16 mouse cellular contexts compared by ENCODE assay signal in the genomic region with DNA sequence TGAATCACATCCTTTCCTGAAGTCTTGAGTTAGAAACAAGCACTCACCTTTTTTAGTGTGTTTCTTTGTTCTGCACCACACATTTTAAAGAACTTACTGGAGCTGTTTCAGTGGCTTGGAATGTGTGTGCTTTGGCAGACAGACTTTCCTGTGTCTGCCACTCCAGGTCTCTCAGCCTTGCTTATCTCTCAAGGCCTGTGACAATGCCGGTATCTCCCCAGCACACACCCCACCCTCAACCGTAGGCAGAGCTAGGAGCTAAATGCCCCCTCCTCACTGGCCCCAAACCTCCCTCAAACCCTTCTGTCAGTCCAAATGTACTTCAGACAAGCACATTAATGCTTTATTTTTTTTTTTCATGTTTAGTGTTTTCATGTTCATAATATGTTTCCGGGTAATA. TPM values are rescaled to one million over a fixed set of nuclear protein-coding genes. Genes with fewer than 3 reads are reported as not detected.
A peak's percentile ranks its signal among the peaks of the same experiment; 100 is the strongest.
DNase-seq lines count a peak whose midpoint lies in the region; ATAC-seq lines count a peak whose summit lies in the region.
"Had no signal": no experiment of that assay in that cellular context is flagged by ENCODE, and none has a peak within 500 bp of the region (broad histone marks: within the 10 kb centered on the region; RNA-seq: fewer than 3 reads in every experiment).

No protein-coding gene starts in this region.

- WGBS in heart, embryonic 11.5 days (ENCODE audit: insufficient replicate concordance), result 32% methylated on average over 3 of the region's 3 CpGs
- WGBS in liver, embryonic 16.5 days (ENCODE audit: insufficient replicate concordance), result 16% methylated on average over 3 of the region's 3 CpGs
- WGBS in forebrain, embryonic 16.5 days, result 84% methylated on average over 3 of the region's 3 CpGs

- peak overlapping the region; percentile 44 for H3K4me2 ChIP-seq in heart, embryonic 11.5 days
- peak overlapping the region; percentile 58 for H3K4me2 ChIP-seq in liver, embryonic 16.5 days (ENCODE audit: low read depth, low read length)
- no peak overlapping the region for H3K4me2 ChIP-seq in forebrain, embryonic 16.5 days (ENCODE audit: low read length)
- H3K4me2 ChIP-seq: forebrain, embryonic 15.5 days; limb, embryonic 13.5 days; midbrain, embryonic 15.5 days; neural tube, embryonic 15.5 days had no signal

- DNase-seq in 3T3-L1 (ENCODE audit: low read depth, low spot score), result peak; percentile 45
- peak; percentile 65 for DNase-seq in 416B (ENCODE audit: low read depth)
- DNase-seq in cerebellum, postnatal 36 days, result no peak
- no peak for DNase-seq in cerebellum, postnatal 14 days
- DNase-seq: cerebellum, adult 18-20 months; layer of hippocampus, adult 9-11 months; right cerebral cortex, postnatal 4 days had no signal

- H3K4me3 ChIP-seq in heart, embryonic 11.5 days (ENCODE audit: low read depth, low read length), result peak overlapping the region; percentile 24; the same call in 1 of the 2 replicates
- peak overlapping the region; percentile 39 for H3K4me3 ChIP-seq in liver, embryonic 16.5 days (ENCODE audit: low read depth, low read length)
- no peak overlapping the region for H3K4me3 ChIP-seq in forebrain, embryonic 16.5 days (replicated peaks; ENCODE audit: low read length)
- H3K4me3 ChIP-seq: forebrain, embryonic 15.5 days; limb, embryonic 13.5 days; midbrain, embryonic 15.5 days; neural tube, embryonic 15.5 days had no signal

- ATAC-seq in heart, embryonic 11.5 days (replicated peaks; ENCODE audit: insufficient number of reproducible peaks, low FRiP score, low TSS enrichment), result peak; percentile 64
- ATAC-seq in liver, embryonic 16.5 days (ENCODE audit: low read depth), result peak; percentile 52
- ATAC-seq in CD4-positive, CD25-positive, alpha-beta regulatory T cell, adult 4 months, result no peak
- no peak for ATAC-seq in forebrain, embryonic 16.5 days
- ATAC-seq: forebrain, embryonic 15.5 days; intestine, embryonic 16.5 days; midbrain, embryonic 15.5 days had no signal

- no peaks in the 10 kb centered on the region for H3K27me3 ChIP-seq in heart, embryonic 11.5 days (ENCODE audit: control insufficient read depth, insufficient read depth, low read length)
- no peaks in the 10 kb centered on the region for H3K27me3 ChIP-seq in liver, embryonic 16.5 days (ENCODE audit: control insufficient read depth, insufficient read depth, low read depth, low read length)
- H3K27me3 ChIP-seq in forebrain, embryonic 16.5 days (replicated peaks; ENCODE audit: control insufficient read depth, insufficient read depth, low read length), result no peaks in the 10 kb centered on the region
- H3K27me3 ChIP-seq: forebrain, embryonic 15.5 days; limb, embryonic 13.5 days; midbrain, embryonic 15.5 days; neural tube, embryonic 15.5 days had no signal

- H3K9me3 ChIP-seq in heart, embryonic 11.5 days (replicated peaks; ENCODE audit: control insufficient read depth, low read length), result no peaks in the 10 kb centered on the region
- H3K9me3 ChIP-seq in liver, embryonic 16.5 days (replicated peaks; ENCODE audit: control insufficient read depth, low read length), result no peaks in the 10 kb centered on the region
- H3K9me3 ChIP-seq in forebrain, embryonic 16.5 days (ENCODE audit: control insufficient read depth, low read length), result no peaks in the 10 kb centered on the region
- H3K9me3 ChIP-seq: forebrain, embryonic 15.5 days; limb, embryonic 13.5 days; midbrain, embryonic 15.5 days; neural tube, embryonic 15.5 days had no signal

- H3K9ac ChIP-seq in heart, embryonic 11.5 days (ENCODE audit: low read depth, low read length), result peak overlapping the region; percentile 50; the same call in 1 of the 2 replicates
- peak overlapping the region; percentile 57 for H3K9ac ChIP-seq in liver, embryonic 16.5 days (ENCODE audit: low read depth, low read length)
- no peak overlapping the region for H3K9ac ChIP-seq in forebrain, embryonic 16.5 days (replicated peaks; ENCODE audit: low read depth, low read length)
- H3K9ac ChIP-seq: forebrain, embryonic 15.5 days; limb, embryonic 13.5 days; midbrain, embryonic 15.5 days; neural tube, embryonic 15.5 days had no signal

- peaks cover 56% of the 10 kb centered on the region for H3K4me1 ChIP-seq in heart, embryonic 11.5 days (ENCODE audit: control insufficient read depth, insufficient read depth, low read length)
- peaks cover 77% of the 10 kb centered on the region for H3K4me1 ChIP-seq in liver, embryonic 16.5 days (ENCODE audit: control insufficient read depth, low read depth, low read length)
- peaks cover 12% of the 10 kb centered on the region; the same call in 1 of the 2 replicates for H3K4me1 ChIP-seq in forebrain, embryonic 16.5 days (replicated peaks; ENCODE audit: control insufficient read depth, insufficient read depth, low read length)

- H3K36me3 ChIP-seq in heart, embryonic 11.5 days (ENCODE audit: control insufficient read depth, insufficient read depth, low read length), result peaks cover 4% of the 10 kb centered on the region; the same call in 1 of the 2 replicates
- H3K36me3 ChIP-seq in liver, embryonic 16.5 days (ENCODE audit: control insufficient read depth, insufficient read depth), result no peaks in the 10 kb centered on the region; the same call in 1 of the 2 replicates
- H3K36me3 ChIP-seq in forebrain, embryonic 16.5 days (ENCODE audit: control insufficient read depth, insufficient read depth), result no peaks in the 10 kb centered on the region
- H3K36me3 ChIP-seq: forebrain, embryonic 15.5 days; midbrain, embryonic 15.5 days had no signal

- H3K27ac ChIP-seq in heart, embryonic 11.5 days (ENCODE audit: low read depth, low read length), result peak overlapping the region; percentile 85
- H3K27ac ChIP-seq in liver, embryonic 16.5 days (ENCODE audit: low read length), result peak overlapping the region; percentile 87
- H3K27ac ChIP-seq in forebrain, embryonic 16.5 days (ENCODE audit: low read length), result no peak overlapping the region
- H3K27ac ChIP-seq: forebrain, embryonic 15.5 days; limb, embryonic 13.5 days; midbrain, embryonic 15.5 days; neural tube, embryonic 15.5 days had no signal

RNA-seq across cellular contexts. Expression of gene Lrrc8c, which starts 4.3 kb away (rescaled TPM):
- 32.5 and 33.5 TPM in 2 replicates for polyA plus RNA-seq in heart, embryonic 11.5 days (2014; fragmentation: Nextera tagmentation; extraction: Ambion mirVana)
- 14.0 and 16.4 TPM in 2 replicates for polyA plus RNA-seq in liver, embryonic 16.5 days (2015; fragmentation: Nextera tagmentation; extraction: Ambion mirVana)
- polyA plus RNA-seq in CD4-positive, CD25-positive, alpha-beta regulatory T cell, adult 4 months (2017; shearing (Covaris generic)), result 10 to 100 TPM; 69.5 to 73.5 TPM
- 12.0 and 12.5 TPM in 2 replicates for polyA plus RNA-seq in forebrain, embryonic 16.5 days (2015; fragmentation: Nextera tagmentation; extraction: Ambion mirVana)

Comparison
In these comparisons a context has a peak if more than half of its experiments do, and no peak if none do; other contexts are left out.
1. DNase-seq: peak in 3T3-L1 (single experiment) and 416B (single experiment); none in cerebellum, postnatal 36 days (0 of 2) and cerebellum, postnatal 14 days (0 of 2).
2. ATAC-seq: peak in heart, embryonic 11.5 days (single experiment) and liver, embryonic 16.5 days (single experiment); none in CD4-positive, CD25-positive, alpha-beta regulatory T cell, adult 4 months (single experiment) and forebrain, embryonic 16.5 days (single experiment).